Mouse (Mus musculus) CH12.LX (cell line): ENCODE results near the gene Ifrd2. TPM values are rescaled to one million over a fixed set of nuclear protein-coding genes. Genes with fewer than 3 reads are reported as not detected.

Source experiments
- DNase-seq: peaks from one replicate; pipeline ENCODE4 v3.0.0-alpha.2; 2013; ENCODE audit errors: extremely low read depth
- H3K27ac ChIP-seq: 2 replicates; pipeline ENCODE4 v1.5.1; 2012; ENCODE audit warnings: low read depth, mild to moderate bottlenecking, control low read depth, moderate library complexity; ENCODE audit not compliant: insufficient read depth
- H3K27me3 ChIP-seq: replicated peaks from 2 replicates; pipeline ENCODE3; 2012; ENCODE audit warnings: inconsistent platforms
- H3K36me3 ChIP-seq, 2 experiments: replicated peaks in 1 of 2; 2 replicates each; pipeline versions ENCODE3 to v1.6.1; 2012; ENCODE audit warnings: inconsistent platforms in 1 of 2, low read length in 1 of 2, mild to moderate bottlenecking in 1 of 2, mixed read lengths in 1 of 2, moderate library complexity in 1 of 2; ENCODE audit not compliant: control insufficient read depth in 1 of 2, insufficient read depth in 1 of 2
- H3K4me1 ChIP-seq, 2 experiments: 2 replicates each; pipeline ENCODE4 v1.6.1; 2012; ENCODE audit warnings: inconsistent platforms in 1 of 2, moderate library complexity in 1 of 2; ENCODE audit not compliant: insufficient read depth in 2 of 2, control insufficient read depth in 1 of 2
- H3K4me2 ChIP-seq: 2 replicates; pipeline ENCODE4 v1.6.1; 2012; ENCODE audit warnings: low read depth, mild to moderate bottlenecking, control low read depth; ENCODE audit not compliant: poor library complexity, insufficient read depth, severe bottlenecking
- H3K4me3 ChIP-seq, 3 experiments: fragments of 150-350 bp in 1 of 3; sonication (generic) in 1 of 3; replicated peaks in 1 of 3; 2 replicates each; pipeline versions ENCODE3 to v1.5.1; 2011 to 2012; ENCODE audit warnings: low read depth in 2 of 3, low read length in 2 of 3, mild to moderate bottlenecking in 2 of 3, moderate library complexity in 2 of 3, control low read depth in 1 of 3, improper control_type of control experiment in 1 of 3, inconsistent platforms in 1 of 3, mixed read lengths in 1 of 3; ENCODE audit not compliant: poor library complexity in 1 of 3
- H3K79me2 ChIP-seq: replicated peaks from 2 replicates; pipeline ENCODE4 v1.6.1; 2012; ENCODE audit warnings: mild to moderate bottlenecking, moderate library complexity; ENCODE audit not compliant: control insufficient read depth, poor library complexity, insufficient read depth, severe bottlenecking; ENCODE audit errors: extremely low read depth
- H3K9ac ChIP-seq: 2 replicates; pipeline ENCODE4 v1.6.1; 2012; ENCODE audit warnings: low read depth, mild to moderate bottlenecking, control low read depth, moderate library complexity; ENCODE audit not compliant: insufficient read depth
- H3K9me3 ChIP-seq: replicated peaks from 2 replicates; pipeline ENCODE3; 2012; ENCODE audit warnings: low read length, inconsistent platforms, mixed read lengths
- BHLHE40 ChIP-seq: IDR thresholded peaks from 2 replicates; pipeline ENCODE4 v1.6.1; 2011; ENCODE audit warnings: mild to moderate bottlenecking, low read depth, low read length, improper control_type of control experiment
- E2F4 ChIP-seq: IDR thresholded peaks from 2 replicates; pipeline ENCODE4 v1.6.1; 2011; ENCODE audit warnings: low read depth, low read length, improper control_type of control experiment; ENCODE audit not compliant: insufficient replicate concordance
- ELF1 ChIP-seq: IDR thresholded peaks from 2 replicates; pipeline ENCODE4 v1.6.1; 2014; ENCODE audit warnings: low read depth, mild to moderate bottlenecking, inconsistent platforms, low read length, improper control_type of control experiment
- EP300 ChIP-seq: IDR thresholded peaks from 2 replicates; pipeline ENCODE4 v1.6.1; 2011; ENCODE audit warnings: low read length, improper control_type of control experiment
- ETS1 ChIP-seq: conservative IDR thresholded peaks from 2 replicates; pipeline ENCODE4 v1.6.1; 2012; ENCODE audit warnings: low read depth, mild to moderate bottlenecking, inconsistent platforms, low read length, improper control_type of control experiment, moderate library complexity
- HCFC1 ChIP-seq: IDR thresholded peaks from 2 replicates; pipeline ENCODE4 v1.6.1; 2012; ENCODE audit warnings: low read depth, mild to moderate bottlenecking, inconsistent platforms, low read length, improper control_type of control experiment
- JUN ChIP-seq: IDR thresholded peaks from 2 replicates; pipeline ENCODE4 v1.6.1; 2011; ENCODE audit warnings: low read depth, mild to moderate bottlenecking, low read length, improper control_type of control experiment, moderate library complexity; ENCODE audit not compliant: insufficient read depth
- JUND ChIP-seq: conservative IDR thresholded peaks from 2 replicates; pipeline ENCODE4 v1.6.1; 2011; ENCODE audit warnings: low read depth, low read length, improper control_type of control experiment
- KAT2A ChIP-seq: IDR thresholded peaks from 2 replicates; pipeline ENCODE4 v1.6.1; 2012; ENCODE audit warnings: low read length, improper control_type of control experiment, inconsistent platforms; ENCODE audit not compliant: insufficient replicate concordance
- MAX ChIP-seq: IDR thresholded peaks from 2 replicates; pipeline ENCODE4 v1.6.1; 2011; ENCODE audit warnings: low read length, improper control_type of control experiment
- MAZ ChIP-seq: IDR thresholded peaks from 2 replicates; pipeline ENCODE4 v1.6.1; 2012; ENCODE audit warnings: low read depth, mild to moderate bottlenecking, inconsistent platforms, low read length, improper control_type of control experiment, moderate library complexity
- MEF2A ChIP-seq: IDR thresholded peaks from 2 replicates; pipeline ENCODE4 v1.6.1; 2014; ENCODE audit warnings: low read depth, mild to moderate bottlenecking, inconsistent platforms, low read length, improper control_type of control experiment, borderline replicate concordance
- MXI1 ChIP-seq: IDR thresholded peaks from 2 replicates; pipeline ENCODE4 v1.6.1; 2011; ENCODE audit warnings: mild to moderate bottlenecking, low read depth, low read length, improper control_type of control experiment
- MYC ChIP-seq: IDR thresholded peaks from 2 replicates; pipeline ENCODE4 v1.6.1; 2011; ENCODE audit warnings: low read depth, mild to moderate bottlenecking, improper control_type of control experiment, low read length
- NELFE ChIP-seq: IDR thresholded peaks from 2 replicates; pipeline ENCODE4 v1.6.1; 2011; ENCODE audit warnings: low read depth, low read length, improper control_type of control experiment
- NRF1 ChIP-seq: IDR thresholded peaks from 2 replicates; pipeline ENCODE4 v1.6.1; 2014; ENCODE audit warnings: low read depth, mild to moderate bottlenecking, inconsistent platforms, low read length, improper control_type of control experiment, moderate library complexity
- PAX5 ChIP-seq: IDR thresholded peaks from 2 replicates; pipeline ENCODE4 v1.6.1; 2012; ENCODE audit warnings: low read length, inconsistent platforms, mixed read lengths
- POLR2A ChIP-seq: IDR thresholded peaks from 2 replicates; pipeline ENCODE4 v1.6.1; 2011; ENCODE audit warnings: low read depth, mild to moderate bottlenecking, improper control_type of control experiment, low read length
- POLR2AphosphoS2 ChIP-seq: IDR thresholded peaks from 2 replicates; pipeline ENCODE4 v1.6.1; 2011; ENCODE audit warnings: low read depth, low read length, improper control_type of control experiment
- RAD21 ChIP-seq: IDR thresholded peaks from 2 replicates; pipeline ENCODE4 v1.6.1; 2011; ENCODE audit warnings: low read depth, mild to moderate bottlenecking, low read length, improper control_type of control experiment, moderate library complexity
- SIN3A ChIP-seq: IDR thresholded peaks from 2 replicates; pipeline ENCODE4 v1.6.1; 2012; ENCODE audit warnings: low read length, improper control_type of control experiment, inconsistent platforms
- SMC3 ChIP-seq: IDR thresholded peaks from 2 replicates; pipeline ENCODE4 v1.6.1; 2011; ENCODE audit warnings: low read depth, low read length, improper control_type of control experiment
- TBP ChIP-seq: conservative IDR thresholded peaks from 2 replicates; pipeline ENCODE4 v1.6.1; 2011; ENCODE audit warnings: low read depth, low read length, improper control_type of control experiment
- TCF12 ChIP-seq: IDR thresholded peaks from 2 replicates; pipeline ENCODE4 v1.6.1; 2014; ENCODE audit warnings: low read depth, mild to moderate bottlenecking, inconsistent platforms, low read length, improper control_type of control experiment
- USF2 ChIP-seq: conservative IDR thresholded peaks from 2 replicates; pipeline ENCODE4 v1.6.1; 2011; ENCODE audit warnings: low read depth, low read length, improper control_type of control experiment
- ZMIZ1 ChIP-seq: IDR thresholded peaks from 2 replicates; pipeline ENCODE4 v1.6.1; 2012; ENCODE audit warnings: low read depth, mild to moderate bottlenecking, inconsistent platforms, low read length, improper control_type of control experiment
- ZNF384 ChIP-seq: IDR thresholded peaks from 2 replicates; pipeline ENCODE4 v1.6.1; 2012; ENCODE audit warnings: low read depth, low read length, improper control_type of control experiment, inconsistent platforms
- dilution Hi-C: fragments of 300-500 bp; cut with MboI; formaldehyde crosslinking; loops from 2 replicates; pipeline ENCODE4 v1.14.3; 2020; ENCODE audit warnings: low sequenced_read_pairs; ENCODE audit not compliant: extremely low pct_unique_long_range_greater_than_20kb, extremely low pct_ligation_motif_present
- in situ Hi-C: fragments of 300-500 bp; cut with MboI; formaldehyde crosslinking; loops from 3 replicates; pipeline ENCODE4 v1.14.3; 2019; ENCODE audit warnings: low sequenced_read_pairs, low pct_ligation_motif_present, low pct_unique_long_range_greater_than_20kb, mixed read lengths
- polyA plus RNA-seq: library from polyadenylated mRNA; unstranded; fragments of >175 nt; gene quantifications from 2 replicates; pipeline ENCODE4 v1.2.1, GENCODE M21; 2012; ENCODE audit warnings: low read depth; ENCODE audit not compliant: insufficient read length
- total RNA-seq, 2 experiments: library from RNA; depleted of rRNA; stranded (reverse); fragments of 300-350 nt in 1 of 2; fragments of >200 nt in 1 of 2; gene quantifications; 2 replicates each; pipeline ENCODE4 v1.2.3; 2012 to 2014

Gene Ifrd2
- total and polyA plus RNA-seq, 3 experiments = 62.8 to 143 (median 91.3) TPM

- dilution Hi-C loops = no loop called here
- no peaks in the 10 kb centered on the region for H3K27me3 ChIP-seq
- DNase-seq = peak; percentile 97
- peak overlapping the region; percentile 77; the same call in 1 of the 2 replicates for H3K4me2 ChIP-seq
- TF ChIP-seq ETS1 (peak; percentile 49; the same call in 1 of the 2 replicates), PAX5 (no peak), EP300 (no peak), POLR2AphosphoS2 (peak; percentile 85), USF2 (no peak), NRF1 (peak; percentile 88), SIN3A (peak; percentile 77), ZNF384 (no peak), ZMIZ1 (peak; percentile 74), HCFC1 (peak; percentile 42), KAT2A (0 out of 2 replicates have a peak, but pooled peaks have one; percentile 12), BHLHE40 (peak; percentile 83), MYC (peak; percentile 71), MAX (peak; percentile 91), TCF12 (peak; percentile 77), JUND (no peak), MAZ (peak; percentile 80; the same call in 1 of the 2 replicates), TBP (no peak), ELF1 (peak; percentile 90), NELFE (peak; percentile 77), MEF2A (peak; percentile 6; the same call in 1 of the 2 replicates), JUN (peak; percentile 80), RAD21 (no peak), E2F4 (0 out of 2 replicates have a peak, but pooled peaks have one; percentile 48), POLR2A (peak; percentile 93), MXI1 (peak; percentile 92), SMC3 (no peak)
- in situ Hi-C loops = no loop called here
- H3K9me3 ChIP-seq = no peaks in the 10 kb centered on the region
- H3K4me3 ChIP-seq = peak overlapping the region; percentile 69 to 91 (median 83)
- peaks cover 29% of the 10 kb centered on the region for H3K79me2 ChIP-seq
- peak overlapping the region; percentile 77 for H3K9ac ChIP-seq
- H3K4me1 ChIP-seq = peaks cover 10 to 30% of the 10 kb centered on the region in 2 experiments
- peaks cover 26 to 46% of the 10 kb centered on the region in 2 experiments for H3K36me3 ChIP-seq
- H3K27ac ChIP-seq = peak overlapping the region; percentile 82
These were observed 33.1 kb upstream of the Ifrd2 start for GRCm38 (mm10) chr9:107554319-107554825.
